Mouse (Mus musculus) embryonic fibroblast, embryonic 13.5 days (primary cell): ENCODE data around the gene Gm6408.

Experiments used
- CTCF ChIP-seq: IDR thresholded peaks from 2 replicates; pipeline ENCODE4 v1.5.1; 2011; ENCODE audit warnings: mild to moderate bottlenecking, control low read depth, low read length, moderate library complexity, borderline replicate concordance; ENCODE audit not compliant: insufficient read depth
- POLR2A ChIP-seq: IDR thresholded peaks from 2 replicates; pipeline ENCODE4 v1.6.1; 2011; ENCODE audit warnings: low read depth, mild to moderate bottlenecking, control low read depth, low read length, moderate library complexity

DNA sequence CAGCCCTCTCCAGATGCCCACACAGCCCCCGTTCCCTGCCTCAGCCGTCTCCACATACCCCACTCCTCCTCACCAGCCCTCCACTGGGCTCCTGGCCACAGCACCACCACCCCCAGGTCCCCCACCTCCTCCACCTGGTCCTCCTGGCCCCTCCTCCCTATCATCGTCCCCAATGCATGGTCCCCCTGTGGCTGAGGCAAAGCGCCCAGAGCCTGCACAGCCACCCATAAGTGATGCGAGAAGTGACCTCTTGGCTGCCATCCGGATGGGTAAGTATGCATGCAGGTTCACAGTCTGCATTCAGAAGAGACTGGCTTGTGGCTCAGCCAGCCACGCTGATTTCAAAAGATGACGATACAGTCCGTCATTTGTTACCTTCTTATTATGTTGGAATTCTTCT lies 13.5 kb upstream of the Gm6408 start:
- TF ChIP-seq POLR2A (no peak), CTCF (no peak)
